Mouse (Mus musculus) megakaryocyte, embryonic 14.5 days (primary cell): ENCODE data around the gene Nt5m.

Source experiments
- FLI1 ChIP-seq: IDR thresholded peaks from 2 replicates; pipeline ENCODE4 v1.6.1; 2012; ENCODE audit warnings: low read length, inconsistent platforms, mixed read lengths
- GATA1 ChIP-seq: IDR thresholded peaks from 3 replicates; pipeline ENCODE4 v1.6.1; 2012; ENCODE audit warnings: mixed read lengths, low read length, inconsistent platforms, borderline replicate concordance

DNA sequence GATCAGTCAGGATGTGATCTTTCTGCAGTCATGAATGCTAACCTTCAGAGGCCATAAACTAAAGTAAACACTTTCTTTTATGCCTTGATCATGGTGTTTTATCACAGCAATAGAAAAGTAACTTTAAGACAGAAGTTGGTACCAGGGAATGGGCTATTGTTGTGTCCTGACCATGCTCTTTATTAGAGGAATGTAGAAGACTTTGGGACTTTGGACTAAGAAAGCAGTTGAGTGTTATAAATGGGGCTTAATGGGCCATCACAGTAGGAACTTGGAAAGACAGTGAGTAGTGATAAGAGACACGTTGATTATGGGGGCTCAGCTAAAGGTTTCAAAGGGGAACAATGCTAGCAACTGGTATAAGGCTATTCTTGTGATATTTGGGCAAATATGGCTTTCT, 47.7 kb downstream of the Nt5m start:
- TF ChIP-seq GATA1 (no peak), FLI1 (no peak)
